8 mouse cellular contexts compared by ENCODE assay signal in genomic region chr1:168357680-168358611, GRCm38 (mm10).
DNase-seq lines count a peak whose midpoint lies in the region; ATAC-seq and TF ChIP-seq lines count a peak whose summit lies in the region.

No protein-coding gene starts in this region.

- no peak for TF ChIP-seq CTCF in kidney, postnatal 0 days (IDR thresholded peaks at IDR 0.05; ENCODE audit: low read depth)

- no peaks in the 10 kb centered on the region for H3K9me3 ChIP-seq in kidney, postnatal 0 days (replicated peaks; ENCODE audit: low read length)
- H3K9me3 ChIP-seq in embryonic facial prominence, embryonic 10.5 days = no peaks in the 10 kb centered on the region
- no peaks in the 10 kb centered on the region for H3K9me3 ChIP-seq in intestine, embryonic 16.5 days (ENCODE audit: control insufficient read depth, low read length)
- H3K9me3 ChIP-seq in neural tube, embryonic 14.5 days (ENCODE audit: control insufficient read depth, low read length) = no peaks in the 10 kb centered on the region

- peak overlapping the region; percentile 59; the same call in 1 of the 2 replicates for H3K27ac ChIP-seq in kidney, postnatal 0 days
- peak overlapping the region; percentile 86 for H3K27ac ChIP-seq in embryonic facial prominence, embryonic 10.5 days (replicated peaks)
- no peak overlapping the region for H3K27ac ChIP-seq in intestine, embryonic 16.5 days (ENCODE audit: low read length)
- peak overlapping the region; percentile 70 for H3K27ac ChIP-seq in neural tube, embryonic 14.5 days (ENCODE audit: low read depth, low read length)

- H3K27me3 ChIP-seq in kidney, postnatal 0 days (ENCODE audit: insufficient read depth, low read length) = no peaks in the 10 kb centered on the region
- H3K27me3 ChIP-seq in embryonic facial prominence, embryonic 10.5 days (replicated peaks; ENCODE audit: low read depth, poor library complexity, severe bottlenecking) = no peaks in the 10 kb centered on the region
- H3K27me3 ChIP-seq in intestine, embryonic 16.5 days (replicated peaks; ENCODE audit: control insufficient read depth, insufficient read depth, low read length) = no peaks in the 10 kb centered on the region
- H3K27me3 ChIP-seq in neural tube, embryonic 14.5 days (ENCODE audit: control insufficient read depth, insufficient read depth, low read length) = no peaks in the 10 kb centered on the region

- peak overlapping the region; percentile 41 for H3K4me2 ChIP-seq in kidney, postnatal 0 days (ENCODE audit: low read length)
- peak overlapping the region; percentile 19; the same call in 1 of the 2 replicates for H3K4me2 ChIP-seq in intestine, embryonic 16.5 days (ENCODE audit: low read depth, low read length)
- H3K4me2 ChIP-seq in neural tube, embryonic 14.5 days (ENCODE audit: low read depth, low read length) = peak overlapping the region; percentile 49

- H3K4me1 ChIP-seq in kidney, postnatal 0 days (replicated peaks; ENCODE audit: insufficient read depth, low read length) = peaks cover 36% of the 10 kb centered on the region
- peaks cover 84% of the 10 kb centered on the region for H3K4me1 ChIP-seq in embryonic facial prominence, embryonic 10.5 days
- peaks cover 27% of the 10 kb centered on the region for H3K4me1 ChIP-seq in intestine, embryonic 16.5 days (ENCODE audit: control insufficient read depth, insufficient read depth, low read length)
- peaks cover 54% of the 10 kb centered on the region for H3K4me1 ChIP-seq in neural tube, embryonic 14.5 days (ENCODE audit: control insufficient read depth, insufficient read depth, low read length)

- DNase-seq in kidney, postnatal 0 days (ENCODE audit: low spot score) = peak; percentile 38
- no peak for DNase-seq in kidney, adult 18-20 months
- peak; percentile 53 for DNase-seq in embryonic facial prominence, embryonic 10.5 days (ENCODE audit: low spot score)
- DNase-seq in MN1 (ENCODE audit: low spot score) = no peak
- no peak for DNase-seq in spleen, postnatal 14 days (ENCODE audit: low spot score in 2 of 2)
- DNase-seq in cerebellum, adult 8-10 months = no peak

- no peaks in the 10 kb centered on the region for H3K36me3 ChIP-seq in kidney, postnatal 0 days (ENCODE audit: insufficient read depth, low read length)
- H3K36me3 ChIP-seq in embryonic facial prominence, embryonic 10.5 days (replicated peaks) = peaks cover 28% of the 10 kb centered on the region
- no peaks in the 10 kb centered on the region for H3K36me3 ChIP-seq in intestine, embryonic 16.5 days (ENCODE audit: control insufficient read depth, insufficient read depth, low read length)
- H3K36me3 ChIP-seq in neural tube, embryonic 14.5 days (ENCODE audit: control insufficient read depth, insufficient read depth, low read length) = no peaks in the 10 kb centered on the region

- ATAC-seq in kidney, postnatal 0 days (replicated peaks; ENCODE audit: low FRiP score, low read depth) = 0 out of 2 replicates have a peak, but pooled peaks have one; percentile 14
- ATAC-seq in intestine, embryonic 16.5 days = peak; percentile 17; the same call in 1 of the 2 replicates
- peak; percentile 77 for ATAC-seq in neural tube, embryonic 14.5 days (ENCODE audit: low read depth)

- H3K4me3 ChIP-seq in kidney, postnatal 0 days (replicated peaks; ENCODE audit: low read depth, low read length) = 0 out of 2 replicates have a peak overlapping the region, but pooled peaks have one; percentile 2
- peak overlapping the region; percentile 47 for H3K4me3 ChIP-seq in embryonic facial prominence, embryonic 10.5 days
- no peak overlapping the region for H3K4me3 ChIP-seq in intestine, embryonic 16.5 days (ENCODE audit: low read length)
- peak overlapping the region; percentile 19; the same call in 1 of the 2 replicates for H3K4me3 ChIP-seq in neural tube, embryonic 14.5 days (ENCODE audit: low read depth, low read length)

- H3K9ac ChIP-seq in kidney, postnatal 0 days (ENCODE audit: low read depth, low read length) = no peak overlapping the region
- H3K9ac ChIP-seq in intestine, embryonic 16.5 days (ENCODE audit: low read depth, low read length) = no peak overlapping the region
- H3K9ac ChIP-seq in neural tube, embryonic 14.5 days (replicated peaks; ENCODE audit: low read depth, low read length) = no peak overlapping the region

- WGBS in kidney, postnatal 0 days = 19% methylated on average over 26 of the region's 26 CpGs
- WGBS in embryonic facial prominence, embryonic 10.5 days = 8% methylated on average over 26 of the region's 26 CpGs
- 28% methylated on average over 26 of the region's 26 CpGs for WGBS in intestine, embryonic 16.5 days
- WGBS in neural tube, embryonic 14.5 days = 5% methylated on average over 26 of the region's 26 CpGs

Comparison
In these comparisons a context has a peak if more than half of its experiments do, and no peak if none do; other contexts are left out.
1. DNase-seq: peak in kidney, postnatal 0 days (single experiment) and embryonic facial prominence, embryonic 10.5 days (single experiment); none in kidney, adult 18-20 months (single experiment), MN1 (single experiment), spleen, postnatal 14 days (0 of 2) and cerebellum, adult 8-10 months (single experiment).
2. ATAC-seq: peak in every context shown above with its lines; median percentile 77 in neural tube, embryonic 14.5 days; 17 in intestine, embryonic 16.5 days; 14 in kidney, postnatal 0 days.
3. Peak in every context shown above with its lines, with median percentiles within 50 percentile points of each other: H3K4me2 ChIP-seq.